Mouse (Mus musculus) liver, embryonic 14.5 days (tissue): ENCODE data around the gene Sema6b. TPM values are rescaled to one million over a fixed set of nuclear protein-coding genes. Genes with fewer than 3 reads are reported as not detected.

Source experiments
- ATAC-seq: fragments of 200-750 bp; cut with Nextera tagmentation; 2 replicates; pipeline ENCODE4 v1.8.0; 2017; ENCODE audit warnings: moderate number of reproducible peaks, mild to moderate bottlenecking, moderate library complexity; ENCODE audit not compliant: insufficient read depth
- DNase-seq, 3 experiments: peaks; one replicate each; pipeline ENCODE4 v3.0.0-alpha.2; 2012 to 2013; ENCODE audit warnings: low read depth in 3 of 3, low spot score in 3 of 3
- H3K27ac ChIP-seq: fragments of 300-500 bp; sonication (generic); 2 replicates; pipeline ENCODE4 v1.5.1; 2014; ENCODE audit warnings: moderate library complexity, mild to moderate bottlenecking, control low read depth, inconsistent platforms
- H3K27me3 ChIP-seq: fragments of 300-500 bp; sonication (generic); 2 replicates; pipeline ENCODE4 v1.6.1; 2014; ENCODE audit warnings: mild to moderate bottlenecking, low read length, moderate library complexity; ENCODE audit not compliant: control insufficient read depth, insufficient read depth
- H3K36me3 ChIP-seq: fragments of 300-500 bp; sonication (generic); replicated peaks from 2 replicates; pipeline ENCODE4 v1.6.1; 2014; ENCODE audit warnings: low read depth; ENCODE audit not compliant: control insufficient read depth, insufficient read depth
- H3K4me1 ChIP-seq, 2 experiments: fragments of 200-500 bp in 1 of 2; fragments of 300-500 bp in 1 of 2; sonication (generic) in 1 of 2; replicated peaks; 2 replicates each; pipeline ENCODE4 v1.6.1; 2012 to 2014; ENCODE audit warnings: antibody characterized with exemption in 1 of 2, inconsistent platforms in 1 of 2, low read length in 1 of 2; ENCODE audit not compliant: control insufficient read depth in 2 of 2, insufficient read depth in 2 of 2
- H3K4me2 ChIP-seq: fragments of 300-500 bp; sonication (generic); 2 replicates; pipeline ENCODE4 v1.6.1; 2014; ENCODE audit warnings: low read depth, mild to moderate bottlenecking, control low read depth, moderate library complexity
- H3K4me3 ChIP-seq, 2 experiments: fragments of 200-500 bp in 1 of 2; fragments of 300-500 bp in 1 of 2; sonication (generic) in 1 of 2; 2 replicates each; pipeline ENCODE4 v1.5.1; 2012 to 2014; ENCODE audit warnings: low read depth in 2 of 2, low read length in 2 of 2, mild to moderate bottlenecking in 2 of 2, control low read depth in 1 of 2, inconsistent platforms in 1 of 2, moderate library complexity in 1 of 2; ENCODE audit not compliant: insufficient read depth in 1 of 2
- H3K9ac ChIP-seq: fragments of 300-500 bp; sonication (generic); replicated peaks from 2 replicates; pipeline ENCODE4 v1.6.1; 2014; ENCODE audit warnings: mild to moderate bottlenecking, control low read depth, moderate library complexity
- H3K9me3 ChIP-seq: fragments of 300-500 bp; sonication (generic); 2 replicates; pipeline ENCODE4 v1.6.1; 2016; ENCODE audit warnings: low read length, mixed read lengths; ENCODE audit not compliant: control insufficient read depth
- CTCF ChIP-seq: IDR thresholded peaks from 2 replicates; pipeline ENCODE4 v1.5.1; 2016; ENCODE audit warnings: antibody characterized with exemption, low read depth, control low read depth
- EP300 ChIP-seq: IDR thresholded peaks from 2 replicates; pipeline ENCODE4 v1.6.1; 2016; ENCODE audit warnings: antibody characterized with exemption, low read depth
- WGBS: fragments of 180-500 bp; shearing (Covaris S2); extraction: QIAGEN DNeasy Blood & Tissue Kit; methylation state at CpG from one replicate; pipeline ENCODE4 v1.1.7; 2014; ENCODE audit not compliant: insufficient replicate concordance; 5-methylcytosine and 5-hydroxymethylcytosine counted together
- polyA plus RNA-seq, 2 experiments: library from polyadenylated mRNA; depleted of rRNA in 1 of 2; stranded (reverse) in 1 of 2; unstranded in 1 of 2; fragments of >200 nt; fragmentation: Nextera tagmentation in 1 of 2; extraction: Ambion mirVana in 1 of 2; gene quantifications; 2 replicates each; pipeline versions ENCODE4 v1.2.1 to v1.2.3; 2012 to 2014

The Sema6b gene
- polyA plus RNA-seq (2012; rRNA removed) (0.92 and 1.1 TPM in 2 replicates), polyA plus RNA-seq (2014; fragmentation: Nextera tagmentation; extraction: Ambion mirVana) (0.43 and 0.71 TPM in 2 replicates)

DNA sequence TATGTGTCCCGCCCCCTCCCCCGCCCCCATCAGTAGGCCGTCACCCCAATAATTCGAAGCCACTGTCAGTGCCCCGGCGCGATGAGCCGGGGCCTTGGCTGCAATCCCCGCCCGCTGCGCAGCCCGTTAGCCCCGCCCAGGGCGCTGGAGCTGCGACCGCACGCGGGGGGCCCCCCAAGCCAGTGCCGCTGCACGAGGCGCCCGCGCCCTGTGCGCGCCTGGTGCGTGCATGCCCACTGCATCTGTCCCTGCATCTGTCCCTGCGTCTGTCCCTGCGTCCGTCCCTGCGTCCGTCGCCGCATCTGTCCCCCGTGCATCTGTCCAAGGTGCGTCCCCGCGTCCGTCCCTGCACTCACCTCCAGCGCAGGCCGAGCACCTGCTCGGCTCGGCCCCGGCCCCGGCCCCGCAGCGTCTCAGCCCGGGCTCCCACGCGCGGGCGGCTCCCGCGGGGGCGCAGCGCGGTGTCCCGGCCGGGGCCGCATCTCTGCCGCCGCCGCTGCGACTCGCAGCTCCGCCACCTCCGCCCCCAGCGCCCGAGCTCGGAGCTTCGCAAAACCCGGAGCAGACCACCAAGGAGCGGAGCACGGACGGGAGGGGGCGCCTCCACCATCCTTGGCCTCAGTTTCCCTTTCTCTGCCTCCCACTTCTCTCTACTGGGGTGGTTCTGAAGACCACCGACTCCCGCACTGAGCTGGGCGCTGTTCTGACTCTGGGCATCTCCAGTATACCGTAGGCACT is at the start of gene Sema6b:
TSS of gene Sema6b (minus strand) at position 486 of the 738 bp plus-strand sequence.
- H3K27me3 ChIP-seq, result peaks cover 35% of the 10 kb centered on the region
- H3K9ac ChIP-seq, result no peak within 1 kb of the TSS
- H3K9me3 ChIP-seq, result no peaks in the 10 kb centered on the region
- peak; percentile 65 for ATAC-seq
- TF ChIP-seq CTCF (0 out of 2 replicates have a peak, but pooled peaks have one; percentile 5), EP300 (no peak)
- H3K36me3 ChIP-seq, result no peaks in the 10 kb centered on the region
- peak within 1 kb of the TSS; percentile 75 for H3K4me2 ChIP-seq
- DNase-seq, result no peak
- H3K27ac ChIP-seq, result no peak within 1 kb of the TSS
- H3K4me1 ChIP-seq, result peaks cover 0 to under 1% of the 10 kb centered on the region in 2 experiments; a peak in 1 of 4 replicates
- peak within 1 kb of the TSS; percentile 33 to 57 for H3K4me3 ChIP-seq
- 2% methylated on average over 78 of the region's 79 CpGs for WGBS

- no peak overlapping the region for H3K4me2 ChIP-seq
- WGBS, result 59% methylated on average over 11 of the region's 11 CpGs
- no peaks in the 10 kb centered on the region for H3K9me3 ChIP-seq
- no peak for TF ChIP-seq CTCF
- TF ChIP-seq EP300, result no peak
- peaks cover 3% of the 10 kb centered on the region for H3K36me3 ChIP-seq
- H3K27me3 ChIP-seq, result no peaks in the 10 kb centered on the region
- ATAC-seq (no peak), DNase-seq (no peak)
- H3K4me1 ChIP-seq, result peaks cover 0 to 10% of the 10 kb centered on the region in 2 experiments; a peak in 3 of 4 replicates
- no peak overlapping the region for H3K27ac ChIP-seq
- no peak overlapping the region for H3K9ac ChIP-seq
- H3K4me3 ChIP-seq, result no peak overlapping the region
Measured at GRCm38 (mm10) chr17:56185281-56186141, 45.4 kb upstream of the Sema6b start.

GRCm38 (mm10) chr17:56183658-56184103 is 43.5 kb upstream of the Sema6b start, which contains the start of gene Mydgf:
Mydgf (minus strand) TSS chr17:56183920.
- peaks cover 0 to 10% of the 10 kb centered on the region in 2 experiments; a peak in 3 of 4 replicates for H3K4me1 ChIP-seq
- peak within 1 kb of the TSS; percentile 73 for H3K4me2 ChIP-seq
- ATAC-seq (peak; percentile 88), DNase-seq (peak; percentile 87 to 88 (median 88))
- H3K9me3 ChIP-seq, result no peaks in the 10 kb centered on the region
- peaks cover 10% of the 10 kb centered on the region for H3K36me3 ChIP-seq
- no peaks in the 10 kb centered on the region for H3K27me3 ChIP-seq
- WGBS, result under 1% methylated on average over 47 of the region's 47 CpGs
- H3K27ac ChIP-seq, result peak within 1 kb of the TSS; percentile 44
- TF ChIP-seq CTCF (peak; percentile 29; the same call in 1 of the 2 replicates), EP300 (no peak)
- peak within 1 kb of the TSS; percentile 82 for H3K9ac ChIP-seq
- H3K4me3 ChIP-seq, result peak within 1 kb of the TSS; percentile 79 to 84

DNA sequence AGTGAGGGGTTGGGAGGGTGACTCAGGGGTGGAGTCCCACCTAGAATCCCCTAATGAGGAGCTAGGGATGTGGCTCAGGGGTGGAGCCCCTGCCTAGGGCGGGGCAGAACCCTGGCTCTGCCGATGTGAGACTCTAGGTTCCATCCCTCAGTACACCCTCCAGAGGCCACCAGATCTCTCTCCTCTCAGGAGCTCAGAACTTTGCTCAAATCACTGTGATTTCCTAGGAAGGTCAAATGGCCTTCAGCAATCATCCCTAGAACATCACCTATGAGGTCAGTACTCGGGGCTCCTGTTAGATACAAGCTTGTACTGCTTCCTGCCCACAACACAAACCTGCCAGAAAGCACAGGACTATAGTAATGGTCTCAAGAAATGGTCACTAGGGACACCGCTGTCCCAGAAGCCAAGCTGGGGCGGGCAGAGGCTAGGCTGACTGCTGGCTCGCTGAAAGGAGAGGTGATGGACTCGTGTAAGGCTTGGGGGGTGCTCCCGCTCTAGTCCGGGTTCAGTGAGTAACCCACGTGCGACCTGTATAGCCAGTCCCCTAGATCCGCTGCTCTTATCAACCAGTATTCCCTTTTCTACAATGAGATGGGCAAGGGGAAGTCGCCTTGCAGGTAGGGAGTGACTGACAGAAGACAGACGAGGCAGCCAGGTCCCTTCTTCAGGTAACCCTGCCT is 43.0 kb upstream of the Sema6b start:
- Histone ChIP-seq H3K27me3 (no peaks in the 10 kb centered on the region), H3K9ac (peak overlapping the region; percentile 82), H3K36me3 (peaks cover 10% of the 10 kb centered on the region), H3K4me3 (peak overlapping the region; percentile 79 to 84), H3K4me1 (peaks cover 0 to 10% of the 10 kb centered on the region in 2 experiments; a peak in 3 of 4 replicates), H3K27ac (peak overlapping the region; percentile 11), H3K4me2 (peak overlapping the region; percentile 73), H3K9me3 (no peaks in the 10 kb centered on the region)
- under 1% methylated on average over 14 of the region's 14 CpGs for WGBS
- TF ChIP-seq CTCF, result 0 out of 2 replicates have a peak, but pooled peaks have one; percentile 5
- TF ChIP-seq EP300, result no peak
- DNase-seq (peak; percentile 22 to 35 (median 29)), ATAC-seq (peak; percentile 60)
